Mouse (Mus musculus) heart, adult 18-20 months (tissue): ENCODE results near the gene Nfe2l3. TPM values are rescaled to one million over a fixed set of nuclear protein-coding genes. Genes with fewer than 3 reads are reported as not detected.
"Not testable (repeated sequence)": the region's sequence is repeated elsewhere in the genome, so short reads cannot be mapped to it uniquely, and the experiment has no call there.

ENCODE experiments used
- DNase-seq, 2 experiments: peaks; one replicate each; pipeline ENCODE4 v3.0.0; 2021 to 2022; ENCODE audit warnings: mixed read lengths in 1 of 2
- long read RNA-seq, 2 experiments: library from polyadenylated mRNA; stranded (forward); transcript quantifications; one replicate each; pipeline ENCODE4 v2.0.0; 2021
- total RNA-seq, 2 experiments: library from RNA; stranded (reverse); gene quantifications; 2 replicates each; pipeline ENCODE4 v1.2.3; 2021

Nfe2l3 gene
- under 1 TPM in 1 of 2 experiments, not detected in 1; 0.18 TPM for total RNA-seq
- long read RNA-seq, experiment 1: 0 reads
- long read RNA-seq, experiment 2: 0 reads

GRCm38 (mm10) chr6:51432535-51433397 is at the start of gene Nfe2l3:
Gene Nfe2l3 (plus strand): TSS chr6:51432670.
- peak; percentile 15 to 40 for DNase-seq

DNA sequence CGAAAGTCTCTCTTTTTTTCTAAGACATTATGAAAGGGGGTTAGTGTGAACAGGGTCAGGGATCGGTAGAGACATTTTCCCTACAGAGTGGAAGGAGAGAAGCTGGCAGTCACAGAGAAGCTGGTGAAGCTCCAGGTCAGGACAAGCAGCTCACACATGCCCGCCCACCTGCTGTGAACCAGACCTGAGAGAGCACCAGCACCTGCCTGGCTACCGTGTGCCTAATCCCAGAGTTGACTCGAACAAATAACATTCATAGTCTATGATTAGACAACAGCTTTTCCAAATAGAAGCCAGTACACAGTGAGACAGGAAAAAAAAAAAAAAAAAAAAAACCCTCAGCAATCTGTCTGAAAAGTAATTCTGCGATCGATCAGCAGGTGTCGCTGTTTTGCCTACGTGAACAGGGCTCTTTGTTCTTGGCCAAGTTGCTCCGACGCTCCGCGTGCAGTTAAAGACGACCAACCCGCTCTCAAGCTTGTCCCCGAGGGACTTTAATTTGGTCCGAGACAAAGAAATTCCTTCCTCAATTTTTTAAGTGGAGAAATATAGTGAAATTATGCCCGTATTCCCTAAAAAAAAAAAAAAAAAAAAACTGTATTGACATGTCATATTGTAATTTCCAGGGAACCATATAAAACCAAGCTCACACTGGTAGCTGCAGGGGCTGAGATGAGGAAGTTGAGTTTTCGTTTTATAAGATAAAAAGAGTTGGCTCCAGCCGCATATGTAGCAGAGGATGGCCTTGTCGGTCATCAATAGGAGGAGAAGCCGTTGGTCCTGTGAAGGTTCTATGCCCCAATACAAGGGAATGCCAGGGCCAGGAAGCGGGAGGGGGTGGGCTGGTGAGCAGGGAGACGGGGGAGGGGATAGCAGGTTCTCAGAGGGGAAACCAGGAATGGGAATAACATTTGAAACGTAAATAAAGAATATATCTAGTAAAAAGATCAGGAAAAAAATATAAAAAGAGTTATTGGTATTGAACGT is 48.4 kb upstream of the Nfe2l3 start:
- DNase-seq: peak; percentile 85 to 94

GRCm38 (mm10) chr6:51390505-51390904 is 42.0 kb upstream of the Nfe2l3 start:
- DNase-seq: no peak

GRCm38 (mm10) chr6:51391816-51392490 is 40.5 kb upstream of the Nfe2l3 start:
- no peak for DNase-seq

DNA sequence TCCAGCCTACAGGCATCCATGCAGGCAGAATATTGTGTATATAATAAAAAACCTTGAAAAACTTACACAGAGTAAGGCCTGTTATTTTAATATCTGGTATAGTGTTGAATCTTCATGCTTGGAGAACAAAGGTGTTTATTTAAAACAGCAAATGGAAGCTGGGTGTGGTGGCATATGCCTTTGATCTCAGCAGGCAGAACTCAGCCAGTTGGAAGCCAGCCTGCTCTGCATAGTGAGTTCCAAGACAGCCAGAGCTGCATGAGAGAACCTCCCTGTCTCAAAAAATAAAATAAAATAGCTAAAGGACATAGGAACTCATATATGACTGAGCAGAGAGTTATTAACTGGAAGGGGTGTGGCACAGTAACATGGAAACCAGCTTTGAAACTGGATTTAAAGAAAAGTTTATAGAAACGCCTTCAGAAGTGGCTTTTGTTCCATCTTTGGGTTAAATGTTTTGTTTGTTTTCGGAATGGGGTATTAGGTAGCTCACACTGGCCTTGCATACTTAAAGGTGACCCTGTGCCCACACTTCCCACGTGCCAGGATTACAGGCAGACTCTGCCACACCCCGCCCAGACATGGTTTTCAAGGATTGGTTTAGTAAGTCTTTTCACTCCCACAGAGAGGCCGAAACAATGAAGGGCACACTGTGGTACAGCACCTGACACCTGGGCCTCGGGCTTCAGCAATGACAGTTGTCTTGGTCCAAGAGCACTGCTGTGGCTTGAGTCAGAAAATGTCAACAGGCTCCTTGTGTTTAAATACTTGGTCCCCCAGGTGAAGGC is 38.9 kb upstream of the Nfe2l3 start:
- no peak for DNase-seq

DNA sequence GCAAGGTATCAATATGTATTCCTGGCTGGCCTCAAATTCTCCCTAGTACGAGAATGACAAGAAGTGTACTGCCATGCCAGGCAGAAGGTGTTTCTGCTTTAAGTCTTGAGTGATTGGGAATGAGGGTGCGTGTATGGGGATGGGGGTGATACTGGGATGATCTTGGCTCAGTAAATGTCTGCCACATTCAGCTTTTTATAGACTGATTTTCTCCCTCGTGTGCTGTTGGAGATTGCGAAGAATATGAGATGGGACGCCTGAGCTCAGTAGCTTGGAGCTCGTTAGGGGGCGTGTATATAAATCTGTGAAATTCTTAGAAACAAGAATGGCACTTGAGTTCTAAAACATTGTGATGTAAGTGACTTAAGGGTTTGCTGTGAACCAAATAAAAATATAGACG is 38.1 kb upstream of the Nfe2l3 start:
- DNase-seq: not testable (repeated sequence)

DNA sequence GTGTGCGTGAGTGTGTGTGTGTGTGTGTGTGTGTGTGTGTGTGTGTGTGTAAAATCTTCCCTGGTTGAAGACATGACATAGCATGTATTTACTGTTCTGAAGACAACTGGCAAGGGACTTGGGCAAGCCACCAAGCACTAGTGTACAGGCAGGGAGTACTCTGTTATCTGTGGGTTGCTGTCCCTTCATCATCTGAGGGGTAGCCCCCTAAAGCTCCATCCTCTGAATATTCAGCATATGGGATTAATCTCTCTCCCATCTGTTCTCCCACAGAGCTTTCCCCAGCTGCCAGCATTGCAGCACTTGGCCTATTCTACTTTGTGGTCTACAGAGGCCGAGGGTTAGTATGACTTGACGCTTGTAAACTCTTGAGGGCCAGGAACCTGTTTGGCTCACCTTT is 37.5 kb upstream of the Nfe2l3 start:
- not testable (repeated sequence) for DNase-seq

- DNase-seq: no peak
Observed at GRCm38 (mm10) chr6:51395486-51395885, 37.0 kb upstream of the Nfe2l3 start.

DNA sequence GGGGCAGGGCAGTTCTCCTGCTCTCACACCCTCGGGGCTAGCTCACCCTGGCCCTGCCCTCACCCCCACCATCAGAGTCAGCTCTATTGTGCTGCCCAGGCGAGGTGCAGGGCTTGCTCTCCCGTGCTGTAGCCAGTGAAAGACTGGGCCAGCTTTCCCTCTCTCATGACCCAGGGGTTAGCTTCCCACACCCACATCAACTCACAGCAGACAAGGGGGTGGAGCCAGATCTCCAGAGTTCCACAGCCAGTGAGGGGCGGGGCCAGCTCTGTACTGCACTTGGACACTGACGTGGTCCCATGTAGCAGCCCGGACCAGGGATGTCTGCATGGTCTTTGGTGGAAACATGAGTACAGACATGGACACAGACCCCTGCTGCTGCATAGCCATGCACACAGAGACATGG is 33.4 kb upstream of the Nfe2l3 start:
- DNase-seq: peak; percentile 32 to 49

DNA sequence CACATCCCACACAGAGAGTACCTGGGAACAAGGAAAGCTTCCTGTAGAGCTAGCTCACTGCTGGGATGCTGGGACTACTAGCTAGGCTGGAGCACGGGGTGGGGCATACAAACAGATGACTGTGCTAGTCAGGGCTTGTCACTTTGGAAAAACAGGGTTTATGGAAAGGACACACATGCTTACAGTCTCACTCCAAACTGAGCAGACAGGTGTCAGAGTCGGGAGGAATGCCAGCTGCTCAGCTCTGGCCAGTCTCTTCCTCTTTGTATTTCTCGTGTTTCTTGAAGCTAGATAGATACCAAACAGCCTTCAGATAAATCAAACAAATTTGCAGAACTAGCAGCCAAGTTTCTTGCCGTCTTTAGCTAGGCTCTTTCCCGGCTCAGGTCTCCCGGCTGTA is 31.2 kb upstream of the Nfe2l3 start:
- no peak for DNase-seq

- no peak for DNase-seq
Observed at GRCm38 (mm10) chr6:51403598-51403997, 28.9 kb upstream of the Nfe2l3 start.

- no peak for DNase-seq
Observed at GRCm38 (mm10) chr6:51404502-51404901, 28.0 kb upstream of the Nfe2l3 start.

- DNase-seq: no peak
Observed at GRCm38 (mm10) chr6:51416433-51416832, 16.0 kb upstream of the Nfe2l3 start.

GRCm38 (mm10) chr6:51417306-51417936 is 15.0 kb upstream of the Nfe2l3 start:
- DNase-seq: no peak

DNA sequence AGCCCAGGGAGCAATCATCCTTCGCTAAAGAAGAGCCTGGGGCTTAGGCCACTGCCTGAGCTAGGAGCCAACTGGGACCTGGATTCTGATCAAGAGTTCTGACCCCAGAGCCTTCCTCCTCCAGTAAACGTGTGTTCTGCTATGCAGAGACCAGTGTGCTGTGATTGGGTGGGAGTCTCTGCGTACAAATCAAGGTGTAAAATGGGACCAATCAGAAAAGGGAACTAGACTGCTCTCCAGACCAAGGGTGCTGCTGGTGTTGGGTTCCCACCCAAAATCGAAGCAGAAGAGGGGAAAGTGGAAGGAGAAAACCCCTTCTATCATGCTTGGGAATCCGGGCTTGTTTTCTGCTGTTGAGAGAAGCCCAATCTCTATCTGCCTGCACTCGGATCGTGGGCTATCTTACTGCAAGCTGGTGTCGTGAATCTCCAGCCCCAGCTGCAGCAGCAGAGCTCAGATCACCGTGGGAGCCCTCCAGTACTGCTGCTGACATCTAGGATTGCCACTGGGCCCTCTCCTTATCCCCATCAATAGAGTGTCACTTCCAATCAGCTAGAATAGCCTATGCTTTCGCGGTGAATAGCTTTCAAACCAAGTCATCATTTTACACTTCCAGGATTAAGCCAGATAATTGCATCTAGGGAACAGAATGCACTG is 8.9 kb upstream of the Nfe2l3 start:
- DNase-seq: no peak

DNA sequence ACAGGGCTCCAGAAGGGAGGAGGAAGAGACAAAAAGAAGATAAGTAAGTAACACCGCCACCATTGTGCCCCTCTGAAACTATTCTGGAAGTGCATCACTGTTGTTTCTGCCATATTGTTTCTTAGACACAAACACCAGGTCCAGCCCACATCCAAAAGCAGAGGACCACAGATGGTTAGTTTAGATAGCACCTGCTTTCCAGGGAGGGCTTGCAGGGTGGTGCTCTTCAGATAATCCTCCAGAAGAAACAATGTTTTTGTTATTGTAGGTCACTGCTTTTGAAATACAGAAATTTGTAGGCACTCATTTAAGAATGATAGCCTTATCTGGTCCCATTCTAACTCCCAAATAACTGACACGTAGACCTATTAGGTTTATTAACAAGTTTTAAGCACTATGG is 7.9 kb upstream of the Nfe2l3 start:
- DNase-seq: no peak

DNA sequence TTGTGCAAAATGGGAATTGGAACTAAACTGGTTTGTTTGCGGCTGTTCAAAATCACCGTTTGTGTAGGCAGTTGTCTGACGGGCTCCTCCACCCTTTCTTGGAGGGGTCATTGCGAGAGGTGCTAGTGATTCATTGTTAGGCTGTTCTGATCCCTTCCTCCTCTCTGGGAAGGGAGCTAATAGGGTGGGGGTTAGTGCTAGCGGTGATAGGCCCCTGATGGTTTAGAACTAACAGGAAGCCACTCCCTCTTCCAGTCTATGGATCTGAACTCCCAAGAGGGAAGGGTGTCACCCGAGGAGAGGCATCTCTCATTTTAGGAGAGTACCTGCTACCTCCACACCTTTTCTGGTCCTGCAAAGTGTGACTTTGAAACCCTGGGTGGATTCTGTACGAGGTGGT is 1.8 kb downstream of the Nfe2l3 start:
- DNase-seq: no peak

- no peak for DNase-seq
Observed at GRCm38 (mm10) chr6:51437665-51438064, 5.2 kb downstream of the Nfe2l3 start.

DNA sequence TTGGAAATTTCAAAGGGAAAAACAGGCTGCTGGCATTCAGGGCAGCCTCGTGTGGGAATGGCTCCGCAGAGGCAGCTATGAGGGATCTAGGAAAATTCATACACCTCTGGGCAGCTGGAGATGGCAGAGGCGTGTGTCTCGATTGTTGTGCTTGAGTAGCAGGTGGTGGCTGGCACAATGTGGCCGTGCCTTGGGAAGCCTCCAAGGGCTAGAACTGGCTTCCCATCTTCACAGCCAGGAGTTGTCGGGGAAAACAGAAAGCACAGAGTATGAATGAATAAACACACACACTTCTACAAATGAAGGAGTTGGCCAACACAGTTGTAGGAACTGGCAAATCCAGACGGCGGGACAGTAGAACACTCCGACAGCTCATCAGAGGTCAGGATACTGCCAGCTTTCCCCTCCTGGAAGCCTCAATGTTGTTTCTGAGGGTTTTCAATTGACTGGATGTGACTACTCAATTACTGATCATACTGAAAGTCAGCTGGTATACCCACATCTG is 6.4 kb downstream of the Nfe2l3 start:
- no peak for DNase-seq

- DNase-seq: no peak
Observed at GRCm38 (mm10) chr6:51442191-51442835, 9.8 kb downstream of the Nfe2l3 start.
